Mouse (Mus musculus) embryonic facial prominence, embryonic 10.5 days (tissue): Measurements from ENCODE around the gene Vmn1r211. TPM values are rescaled to one million over a fixed set of nuclear protein-coding genes. Genes with fewer than 3 reads are reported as not detected.
A peak's percentile ranks its signal among the peaks of the same experiment; 100 is the strongest.
"Not testable (repeated sequence)": the region's sequence is repeated elsewhere in the genome, so short reads cannot be mapped to it uniquely, and the experiment has no call there.

Experiments
- DNase-seq: peaks from one replicate; pipeline ENCODE4 v3.0.0-alpha.2; 2017; ENCODE audit warnings: low spot score
- H3K27ac ChIP-seq: fragments of 300-500 bp; sonication (generic); replicated peaks from 2 replicates; pipeline ENCODE4 v1.5.1; 2016; ENCODE audit warnings: mild to moderate bottlenecking
- H3K27me3 ChIP-seq: fragments of 300-500 bp; sonication (generic); replicated peaks from 2 replicates; pipeline ENCODE4 v1.6.1; 2016; ENCODE audit warnings: low read depth, mild to moderate bottlenecking; ENCODE audit not compliant: poor library complexity, severe bottlenecking
- H3K36me3 ChIP-seq: fragments of 300-500 bp; sonication (generic); replicated peaks from 2 replicates; pipeline ENCODE4 v1.6.1; 2016; ENCODE audit warnings: mild to moderate bottlenecking, moderate library complexity
- H3K4me1 ChIP-seq: fragments of 300-500 bp; sonication (generic); 2 replicates; pipeline ENCODE4 v1.6.1; 2016
- H3K4me3 ChIP-seq: fragments of 300-500 bp; sonication (generic); 2 replicates; pipeline ENCODE4 v1.5.1; 2016; ENCODE audit warnings: mild to moderate bottlenecking, moderate library complexity
- H3K9me3 ChIP-seq: fragments of 300-500 bp; sonication (generic); 2 replicates; pipeline ENCODE4 v1.6.1; 2016; ENCODE audit warnings: mild to moderate bottlenecking
- WGBS: fragments of 180-500 bp; shearing (Covaris S2); methylation state at CpG from one replicate; pipeline ENCODE4 v1.1.7; 2016; 5-methylcytosine and 5-hydroxymethylcytosine counted together
- polyA plus RNA-seq: library from polyadenylated mRNA; unstranded; fragments of >200 nt; fragmentation: Nextera tagmentation; extraction: Ambion mirVana; gene quantifications from 2 replicates; pipeline ENCODE4 v1.2.1, GENCODE M21; 2016

Gene Vmn1r211
- polyA plus RNA-seq, result not detected in 2 replicates

DNA sequence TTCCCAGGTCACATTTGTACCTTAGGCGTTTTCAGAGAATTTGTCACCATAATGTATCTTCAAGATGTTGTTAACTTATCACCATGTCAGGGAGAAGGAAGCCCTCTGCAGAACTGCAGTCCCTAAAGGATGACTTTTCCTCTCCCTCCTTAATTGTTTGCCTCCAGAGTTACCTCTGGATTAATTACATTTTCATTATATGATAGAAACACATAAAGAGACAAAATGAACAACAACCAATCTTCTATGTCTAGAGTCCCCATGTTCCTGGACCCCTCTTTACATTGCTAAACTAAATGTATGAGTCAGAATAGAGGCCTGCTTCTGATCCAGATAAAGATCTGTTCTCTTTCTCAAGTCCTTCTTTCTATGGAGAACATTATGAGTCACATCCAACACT lies at the start of gene Vmn1r211:
TSS of gene Vmn1r211 (minus strand) at position 101 of the 400 bp plus-strand sequence.
- no peak for DNase-seq
- no peaks in the 10 kb centered on the region for H3K9me3 ChIP-seq
- no peak within 1 kb of the TSS for H3K4me3 ChIP-seq
- H3K4me1 ChIP-seq, result no peaks in the 10 kb centered on the region
- H3K27ac ChIP-seq, result no peak within 1 kb of the TSS
- no peaks in the 10 kb centered on the region for H3K36me3 ChIP-seq
- WGBS, result 76% methylated on average over 1 of the region's 1 CpGs
- no peaks in the 10 kb centered on the region for H3K27me3 ChIP-seq

- Histone ChIP-seq H3K27ac (no peak within 1 kb of the TSS), H3K4me3 (no peak within 1 kb of the TSS), H3K9me3 (no peaks in the 10 kb centered on the region), H3K4me1 (no peaks in the 10 kb centered on the region), H3K36me3 (no peaks in the 10 kb centered on the region), H3K27me3 (no peaks in the 10 kb centered on the region)
- WGBS, result 86% methylated on average over 4 of the region's 4 CpGs
- DNase-seq, result no peak
Observed at GRCm38 (mm10) chr13:22884105-22884504, 26.7 kb upstream of the Vmn1r211 start, which contains the start of gene Vmn1r212. Gene Vmn1r212 (minus strand): TSS chr13:22884205.

GRCm38 (mm10) chr13:22879257-22879656 lies 21.9 kb upstream of the Vmn1r211 start:
- Histone ChIP-seq H3K27me3 (no peaks in the 10 kb centered on the region), H3K9me3 (no peaks in the 10 kb centered on the region), H3K27ac (no peak overlapping the region), H3K36me3 (no peaks in the 10 kb centered on the region), H3K4me3 (no peak overlapping the region), H3K4me1 (no peaks in the 10 kb centered on the region)
- no peak for DNase-seq
- 90% methylated on average over 1 of the region's 1 CpGs for WGBS

GRCm38 (mm10) chr13:22854760-22855159 lies 2.6 kb downstream of the Vmn1r211 start:
- Histone ChIP-seq H3K4me1 (no peaks in the 10 kb centered on the region), H3K27ac (no peak overlapping the region), H3K36me3 (no peaks in the 10 kb centered on the region), H3K9me3 (no peaks in the 10 kb centered on the region), H3K4me3 (no peak overlapping the region), H3K27me3 (no peaks in the 10 kb centered on the region)
- DNase-seq, result no peak
- 83% methylated on average over 4 of the region's 4 CpGs for WGBS

- Histone ChIP-seq H3K36me3 (no peaks in the 10 kb centered on the region), H3K4me1 (no peaks in the 10 kb centered on the region), H3K4me3 (no peak overlapping the region), H3K9me3 (no peaks in the 10 kb centered on the region), H3K27ac (no peak overlapping the region), H3K27me3 (no peaks in the 10 kb centered on the region)
- no peak for DNase-seq
- WGBS, result 80% methylated on average over 1 of the region's 1 CpGs
Observed at GRCm38 (mm10) chr13:22846798-22847197, 10.6 kb downstream of the Vmn1r211 start.

GRCm38 (mm10) chr13:22844304-22844703 lies 13.1 kb downstream of the Vmn1r211 start:
- H3K27me3 ChIP-seq, H3K27ac ChIP-seq, H3K4me1 ChIP-seq, DNase-seq, H3K36me3 ChIP-seq, H3K9me3 ChIP-seq, H3K4me3 ChIP-seq: not testable (repeated sequence)
- WGBS, result 60% methylated on average over 3 of the region's 3 CpGs

GRCm38 (mm10) chr13:22831248-22831647 lies 26.1 kb downstream of the Vmn1r211 start, which contains the start of gene Vmn1r210:
Gene Vmn1r210 (minus strand): TSS chr13:22831348.
- WGBS, result 65% methylated on average over 4 of the region's 4 CpGs

GRCm38 (mm10) chr13:22829395-22829794 lies 28.0 kb downstream of the Vmn1r211 start:
- not testable (repeated sequence) for H3K4me3 ChIP-seq, H3K27me3 ChIP-seq, H3K4me1 ChIP-seq, H3K27ac ChIP-seq, H3K9me3 ChIP-seq, H3K36me3 ChIP-seq
- peak; percentile 8 for DNase-seq
- WGBS, result 42% methylated on average over 7 of the region's 7 CpGs

More at GRCm38 (mm10) chr13:22831248-22831647, 26.1 kb downstream of the Vmn1r211 start, which contains the start of gene Vmn1r210:
- no peaks in the 10 kb centered on the region for H3K4me1 ChIP-seq
- DNase-seq, result no peak
- H3K27ac ChIP-seq, result no peak within 1 kb of the TSS
- no peaks in the 10 kb centered on the region for H3K27me3 ChIP-seq
- H3K4me3 ChIP-seq, result no peak within 1 kb of the TSS
- no peaks in the 10 kb centered on the region for H3K36me3 ChIP-seq
- no peaks in the 10 kb centered on the region for H3K9me3 ChIP-seq

DNA sequence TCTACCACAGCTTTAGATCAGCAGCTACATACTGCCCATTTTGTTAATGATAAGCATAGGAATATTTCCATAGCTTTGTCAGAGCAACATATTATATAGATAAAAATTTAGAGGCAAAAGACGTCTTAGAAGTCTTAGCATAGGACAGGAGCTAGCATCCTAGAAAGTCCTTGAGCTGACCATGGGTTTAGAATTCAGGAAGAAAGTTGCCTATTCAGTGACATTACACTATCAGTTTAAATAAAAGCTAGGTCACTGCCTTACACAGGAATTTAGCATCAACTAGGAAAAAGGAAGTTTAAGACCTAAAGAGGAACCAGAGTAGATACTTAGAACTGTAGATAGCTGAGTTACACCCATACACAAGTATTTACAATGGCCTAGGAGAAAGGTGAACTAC lies 35.8 kb downstream of the Vmn1r211 start:
- DNase-seq, H3K36me3 ChIP-seq, H3K9me3 ChIP-seq, H3K27me3 ChIP-seq, H3K4me3 ChIP-seq, H3K27ac ChIP-seq, H3K4me1 ChIP-seq: not testable (repeated sequence)
- 80% methylated on average over 1 of the region's 1 CpGs for WGBS

DNA sequence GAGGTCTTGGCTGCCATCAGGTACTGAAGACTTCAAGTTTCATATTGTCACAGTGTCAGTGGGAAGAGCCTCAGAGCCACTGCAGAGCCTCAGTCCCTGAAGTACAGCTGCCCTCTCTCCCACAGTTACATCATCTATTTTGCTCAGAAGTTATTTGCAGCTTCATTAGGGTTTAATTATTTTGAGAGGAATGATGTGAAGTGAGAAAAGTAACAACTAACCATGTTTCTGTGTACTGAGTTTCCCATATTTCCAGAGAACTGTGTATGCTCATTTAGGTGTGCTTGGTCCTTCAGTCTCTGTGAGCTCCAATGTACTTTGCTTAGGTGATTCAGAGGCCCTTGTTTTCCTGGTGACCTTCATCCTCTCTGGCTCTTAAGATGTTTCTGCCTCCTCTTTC lies 47.8 kb downstream of the Vmn1r211 start, which contains the start of gene Vmn1r209:
TSS of gene Vmn1r209 (minus strand) at position 101 of the 400 bp plus-strand sequence.
- DNase-seq, H3K4me1 ChIP-seq, H3K27ac ChIP-seq, H3K36me3 ChIP-seq, H3K27me3 ChIP-seq, H3K4me3 ChIP-seq, H3K9me3 ChIP-seq: not testable (repeated sequence)

Other genes with a start within 250 kb of the Vmn1r211 start
- not detected in 2 replicates for gene Vmn1r206, start 233.3 kb downstream of the Vmn1r211 start, polyA plus RNA-seq
- gene Vmn1r207-ps, start 127.9 kb downstream of the Vmn1r211 start, polyA plus RNA-seq, result not detected in 2 replicates
- not detected in 2 replicates for gene Vmn1r208, start 80.2 kb downstream of the Vmn1r211 start, polyA plus RNA-seq
- gene Vmn1r209, start 47.9 kb downstream of the Vmn1r211 start, polyA plus RNA-seq, result not detected in 2 replicates
- not detected in 2 replicates for gene Vmn1r210, start 26.2 kb downstream of the Vmn1r211 start, polyA plus RNA-seq
- gene Vmn1r212, start 26.6 kb upstream of the Vmn1r211 start, polyA plus RNA-seq, result not detected in 2 replicates
- gene Vmn1r213, start 150.1 kb upstream of the Vmn1r211 start, polyA plus RNA-seq, result not detected in 2 replicates
- not detected in 2 replicates for gene Vmn1r214, start 172.9 kb upstream of the Vmn1r211 start, polyA plus RNA-seq
- not detected in 2 replicates for gene Vmn1r215, start 210.5 kb upstream of the Vmn1r211 start, polyA plus RNA-seq